Mouse (Mus musculus) erythroblast, embryonic 14.5 days (primary cell): ENCODE results near the gene Adamtsl4. TPM values are rescaled to one million over a fixed set of nuclear protein-coding genes. Genes with fewer than 3 reads are reported as not detected.

ENCODE experiments used
- H3K27me3 ChIP-seq: 2 replicates; pipeline ENCODE4 v1.6.1; 2012; ENCODE audit warnings: inconsistent platforms; ENCODE audit not compliant: control insufficient read depth
- H3K36me3 ChIP-seq: 2 replicates; pipeline ENCODE4 v1.6.1; 2012; ENCODE audit warnings: mild to moderate bottlenecking, inconsistent platforms; ENCODE audit not compliant: control insufficient read depth
- H3K4me1 ChIP-seq: 2 replicates; pipeline ENCODE4 v1.6.1; 2012; ENCODE audit warnings: inconsistent platforms; ENCODE audit not compliant: control insufficient read depth
- H3K4me3 ChIP-seq: replicated peaks from 2 replicates; pipeline ENCODE3; 2012; ENCODE audit warnings: moderate library complexity, mild to moderate bottlenecking, inconsistent platforms
- H3K9me3 ChIP-seq: 2 replicates; pipeline ENCODE4 v1.6.1; 2012; ENCODE audit warnings: low read length, inconsistent platforms, mixed read lengths; ENCODE audit not compliant: control insufficient read depth
- GATA1 ChIP-seq: IDR thresholded peaks from 2 replicates; pipeline ENCODE4 v1.6.1; 2012; ENCODE audit warnings: low read length, inconsistent platforms, mixed read lengths
- TAL1 ChIP-seq: IDR thresholded peaks from 3 replicates; pipeline ENCODE4 v1.6.1; 2012; ENCODE audit warnings: low read length, inconsistent platforms, mixed read lengths
- polyA plus RNA-seq: library from polyadenylated mRNA; stranded (reverse); fragments of >175 nt; gene quantifications from 2 replicates; pipeline ENCODE4 v1.2.3, GENCODE M21; 2012

Gene Adamtsl4
- polyA plus RNA-seq, 1 experiment: 0.22 TPM

GRCm38 (mm10) chr3:95636072-95636471, 51.6 kb downstream of the Adamtsl4 start:
- H3K9me3 ChIP-seq: no peaks in the 10 kb centered on the region
- TF ChIP-seq GATA1: no peak
- TF ChIP-seq TAL1: no peak
- H3K4me1 ChIP-seq: peaks cover 48% of the 10 kb centered on the region
- H3K4me3 ChIP-seq: no peak overlapping the region
- H3K36me3 ChIP-seq: peaks cover 99% of the 10 kb centered on the region
- H3K27me3 ChIP-seq: no peaks in the 10 kb centered on the region

GRCm38 (mm10) chr3:95635636-95636035, 52.1 kb downstream of the Adamtsl4 start:
- TF ChIP-seq TAL1 (no peak), GATA1 (no peak)
- H3K27me3 ChIP-seq: no peaks in the 10 kb centered on the region

GRCm38 (mm10) chr3:95632648-95633588, 54.8 kb downstream of the Adamtsl4 start:
- H3K27me3 ChIP-seq: no peaks in the 10 kb centered on the region
- TF ChIP-seq GATA1 (no peak), TAL1 (no peak)
- no peaks in the 10 kb centered on the region for H3K9me3 ChIP-seq
- peaks cover 100% of the 10 kb centered on the region for H3K36me3 ChIP-seq
- peaks cover 42% of the 10 kb centered on the region for H3K4me1 ChIP-seq
- no peak overlapping the region for H3K4me3 ChIP-seq

More at GRCm38 (mm10) chr3:95635636-95636035, 52.1 kb downstream of the Adamtsl4 start:
- Histone ChIP-seq H3K4me1 (peaks cover 50% of the 10 kb centered on the region), H3K36me3 (peaks cover 99% of the 10 kb centered on the region), H3K9me3 (no peaks in the 10 kb centered on the region), H3K4me3 (no peak overlapping the region)

- H3K36me3 ChIP-seq: peaks cover 100% of the 10 kb centered on the region
- no peaks in the 10 kb centered on the region for H3K9me3 ChIP-seq
- TF ChIP-seq GATA1 (no peak), TAL1 (no peak)
- no peaks in the 10 kb centered on the region for H3K27me3 ChIP-seq
- no peak overlapping the region for H3K4me3 ChIP-seq
- peaks cover 48% of the 10 kb centered on the region for H3K4me1 ChIP-seq
These were observed 56.4 kb downstream of the Adamtsl4 start for GRCm38 (mm10) chr3:95631304-95631703.

GRCm38 (mm10) chr3:95630856-95631255, 56.9 kb downstream of the Adamtsl4 start:
- no peaks in the 10 kb centered on the region for H3K9me3 ChIP-seq
- no peaks in the 10 kb centered on the region for H3K27me3 ChIP-seq
- TF ChIP-seq TAL1 (no peak), GATA1 (no peak)
- peaks cover 100% of the 10 kb centered on the region for H3K36me3 ChIP-seq
- H3K4me3 ChIP-seq: no peak overlapping the region
- H3K4me1 ChIP-seq: peaks cover 50% of the 10 kb centered on the region

- Histone ChIP-seq H3K36me3 (peaks cover 89% of the 10 kb centered on the region), H3K27me3 (no peaks in the 10 kb centered on the region), H3K9me3 (no peaks in the 10 kb centered on the region), H3K4me3 (no peak overlapping the region), H3K4me1 (peaks cover 49% of the 10 kb centered on the region)
- no peak for TF ChIP-seq TAL1
These were observed 58.0 kb downstream of the Adamtsl4 start for GRCm38 (mm10) chr3:95629755-95630154.

GRCm38 (mm10) chr3:95627763-95628162, 60.0 kb downstream of the Adamtsl4 start:
- peaks cover 65% of the 10 kb centered on the region for H3K4me1 ChIP-seq
- H3K36me3 ChIP-seq: peaks cover 78% of the 10 kb centered on the region
- no peak overlapping the region for H3K4me3 ChIP-seq
- TF ChIP-seq TAL1 (no peak), GATA1 (no peak)
- no peaks in the 10 kb centered on the region for H3K27me3 ChIP-seq
- H3K9me3 ChIP-seq: no peaks in the 10 kb centered on the region

Other genes starting within 250 kb of the Adamtsl4 start
- not detected in 2 replicates for gene Ctsk, start 188.7 kb downstream of the Adamtsl4 start, polyA plus RNA-seq
- 0.04 and 0.07 TPM in 2 replicates for gene Ctss, start 161.1 kb downstream of the Adamtsl4 start, polyA plus RNA-seq
- not detected in 2 replicates for gene Hormad1, start 128.2 kb downstream of the Adamtsl4 start, polyA plus RNA-seq
- gene Golph3l, start 99.0 kb downstream of the Adamtsl4 start, polyA plus RNA-seq: 0.73 and 0.99 TPM in 2 replicates
- gene Ensa, start 62.9 kb downstream of the Adamtsl4 start, polyA plus RNA-seq: 2.8 and 4.2 TPM in 2 replicates
- 31.1 and 36.9 TPM in 2 replicates for gene Mcl1, start 29.1 kb downstream of the Adamtsl4 start, polyA plus RNA-seq
- gene Ecm1, start 51.7 kb upstream of the Adamtsl4 start, polyA plus RNA-seq: 0.59 and 0.89 TPM in 2 replicates
- gene Tars2, start 72.3 kb upstream of the Adamtsl4 start, polyA plus RNA-seq: 1.7 and 2.6 TPM in 2 replicates
- 0.52 and 0.66 TPM in 2 replicates for gene Rprd2, start 130.9 kb upstream of the Adamtsl4 start, polyA plus RNA-seq
- 1.3 and 1.6 TPM in 2 replicates for gene Prpf3, start 168.0 kb upstream of the Adamtsl4 start, polyA plus RNA-seq
- 17.3 and 50.1 TPM in 2 replicates for gene Mrps21, start 183.6 kb upstream of the Adamtsl4 start, polyA plus RNA-seq
- gene Ciart, start 194.3 kb upstream of the Adamtsl4 start, polyA plus RNA-seq: 0.05 and 0.33 TPM in 2 replicates
- gene BC028528, start 204.1 kb upstream of the Adamtsl4 start, polyA plus RNA-seq: not detected in 2 replicates
- gene Aph1a, start 206.1 kb upstream of the Adamtsl4 start, polyA plus RNA-seq: 3.5 and 4.3 TPM in 2 replicates
- not detected in 2 replicates for gene Car14, start 216.8 kb upstream of the Adamtsl4 start, polyA plus RNA-seq
- gene Anp32e, start 241.3 kb upstream of the Adamtsl4 start, polyA plus RNA-seq: 32.3 and 36.6 TPM in 2 replicates